In the genomic region with DNA sequence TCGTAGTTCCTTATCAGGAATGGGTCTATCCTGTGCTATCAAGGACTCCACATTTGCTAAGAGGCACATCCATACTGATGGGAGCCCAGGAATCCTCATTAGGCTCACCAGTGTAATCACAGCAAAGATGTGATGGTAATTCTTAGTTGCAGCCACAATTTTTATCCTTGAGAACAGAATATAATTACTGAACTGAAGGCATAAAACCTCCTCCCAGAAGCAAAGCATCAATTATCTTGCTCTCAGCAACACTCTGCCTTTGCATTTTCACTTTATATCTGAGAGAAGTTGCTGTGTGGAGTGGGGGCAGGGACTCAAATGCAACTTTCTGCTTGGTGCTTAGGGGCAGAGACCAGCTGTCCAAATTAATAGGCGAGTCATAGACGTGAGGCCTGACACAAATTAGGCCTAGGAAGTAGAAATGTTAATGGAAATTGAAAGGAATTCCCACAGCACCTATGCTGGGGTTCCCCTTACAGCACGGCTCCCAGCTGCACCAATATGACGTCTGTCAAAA, we compare ENCODE assay signal across 16 mouse cellular contexts.
DNase-seq lines count a peak whose midpoint lies in the region; ATAC-seq and TF ChIP-seq lines count a peak whose summit lies in the region.
"Had no signal": no experiment of that assay in that cellular context is flagged by ENCODE, and none has a peak within 500 bp of the region (broad histone marks: within the 10 kb centered on the region; RNA-seq: fewer than 3 reads in every experiment).

No protein-coding gene starts in this region.

- no peak for TF ChIP-seq CTCF in cerebellum, adult 2 months (IDR thresholded peaks at IDR 0.05; ENCODE audit: borderline replicate concordance, insufficient read depth, low read depth, low read length)

- no peaks in the 10 kb centered on the region for H3K9me3 ChIP-seq in forebrain, embryonic 14.5 days (replicated peaks; ENCODE audit: control insufficient read depth, low read length)
- H3K9me3 ChIP-seq in hindbrain, embryonic 16.5 days (ENCODE audit: control insufficient read depth, low read length), result no peaks in the 10 kb centered on the region
- H3K9me3 ChIP-seq: embryonic facial prominence, embryonic 15.5 days; heart, embryonic 13.5 days; kidney, embryonic 15.5 days; stomach, embryonic 15.5 days had no signal

- no peak for TF ChIP-seq POLR2A in cerebellum, adult 2 months (IDR thresholded peaks at IDR 0.05; ENCODE audit: borderline replicate concordance, insufficient read depth, low read length)

- H3K4me3 ChIP-seq in forebrain, embryonic 14.5 days (ENCODE audit: low read depth, low read length), result no peak overlapping the region
- no peak overlapping the region for H3K4me3 ChIP-seq in hindbrain, embryonic 16.5 days (ENCODE audit: low read length)
- H3K4me3 ChIP-seq in cerebellum, adult 2 months (replicated peaks; ENCODE audit: insufficient read depth, low read depth, low read length), result no peak overlapping the region
- H3K4me3 ChIP-seq: embryonic facial prominence, embryonic 15.5 days; heart, embryonic 13.5 days; kidney, embryonic 15.5 days; stomach, embryonic 15.5 days had no signal

- H3K4me2 ChIP-seq in forebrain, embryonic 14.5 days (ENCODE audit: low read length), result no peak overlapping the region
- H3K4me2 ChIP-seq in hindbrain, embryonic 16.5 days (ENCODE audit: low read length), result no peak overlapping the region
- H3K4me2 ChIP-seq: embryonic facial prominence, embryonic 15.5 days; heart, embryonic 13.5 days; kidney, embryonic 15.5 days; stomach, embryonic 15.5 days had no signal

- peak; percentile 10 for DNase-seq in embryo, embryonic 10.5 days (ENCODE audit: low spot score)
- DNase-seq in embryo, embryonic 10 days (ENCODE audit: low spot score), result no peak
- DNase-seq in forebrain, embryonic 14.5 days (ENCODE audit: low spot score), result peak; percentile 31
- peak; percentile 6 for DNase-seq in retina, adult 2 months (ENCODE audit: low read depth, low spot score)
- DNase-seq in kidney, adult 8-10 months, result no peak
- no peak for DNase-seq in cerebellum, adult 2 months
- DNase-seq: cerebellum, adult 9-10 months; thymus, postnatal 36 days had no signal

- H3K27ac ChIP-seq in forebrain, embryonic 14.5 days (ENCODE audit: low read depth, low read length), result no peak overlapping the region
- no peak overlapping the region for H3K27ac ChIP-seq in hindbrain, embryonic 16.5 days (ENCODE audit: low read depth, low read length)
- H3K27ac ChIP-seq in cerebellum, adult 2 months (ENCODE audit: insufficient read depth, low read length), result no peak overlapping the region
- H3K27ac ChIP-seq: embryonic facial prominence, embryonic 15.5 days; heart, embryonic 13.5 days; kidney, embryonic 15.5 days; liver, embryonic 14.5 days; stomach, embryonic 15.5 days had no signal

- H3K4me1 ChIP-seq in forebrain, embryonic 14.5 days (ENCODE audit: control insufficient read depth, insufficient read depth, low read length), result no peaks in the 10 kb centered on the region
- no peaks in the 10 kb centered on the region for H3K4me1 ChIP-seq in hindbrain, embryonic 16.5 days (ENCODE audit: control insufficient read depth, insufficient read depth, low read depth, low read length)
- H3K4me1 ChIP-seq in cerebellum, adult 2 months (ENCODE audit: control insufficient read depth, insufficient read depth, low read length), result no peaks in the 10 kb centered on the region
- H3K4me1 ChIP-seq: embryonic facial prominence, embryonic 15.5 days; kidney, embryonic 15.5 days; stomach, embryonic 15.5 days had no signal

- no peaks in the 10 kb centered on the region for H3K27me3 ChIP-seq in forebrain, embryonic 14.5 days (replicated peaks; ENCODE audit: control insufficient read depth, insufficient read depth, low read length)
- no peaks in the 10 kb centered on the region for H3K27me3 ChIP-seq in hindbrain, embryonic 16.5 days (replicated peaks; ENCODE audit: control insufficient read depth, insufficient read depth, low read length)
- H3K27me3 ChIP-seq in cerebellum, adult 2 months (ENCODE audit: control insufficient read depth, insufficient read depth, low read length), result no peaks in the 10 kb centered on the region
- H3K27me3 ChIP-seq: CH12.LX; embryonic facial prominence, embryonic 15.5 days; heart, embryonic 13.5 days; kidney, embryonic 15.5 days; stomach, embryonic 15.5 days had no signal

- H3K9ac ChIP-seq in forebrain, embryonic 14.5 days (ENCODE audit: low read length), result no peak overlapping the region
- no peak overlapping the region for H3K9ac ChIP-seq in hindbrain, embryonic 16.5 days (ENCODE audit: low read depth, low read length)
- H3K9ac ChIP-seq: embryonic facial prominence, embryonic 15.5 days; heart, embryonic 13.5 days; kidney, embryonic 15.5 days; liver, embryonic 14.5 days; stomach, embryonic 15.5 days had no signal

- 62% methylated on average over 5 of the region's 5 CpGs for WGBS in forebrain, embryonic 14.5 days
- WGBS in hindbrain, embryonic 16.5 days, result 42% methylated on average over 5 of the region's 5 CpGs
- 41% methylated on average over 5 of the region's 5 CpGs for WGBS in cerebellum, adult 2 months

- ATAC-seq in forebrain, embryonic 14.5 days, result peak; percentile 52; the same call in 1 of the 2 replicates
- ATAC-seq in hindbrain, embryonic 16.5 days, result peak; percentile 80
- no peak for ATAC-seq in activated CD4-positive, CD25-positive, alpha-beta regulatory T cell, adult 4 months

- no peaks in the 10 kb centered on the region for H3K36me3 ChIP-seq in forebrain, embryonic 14.5 days (ENCODE audit: control insufficient read depth, insufficient read depth, low read length)
- H3K36me3 ChIP-seq in hindbrain, embryonic 16.5 days (ENCODE audit: control insufficient read depth, insufficient read depth, low read length), result no peaks in the 10 kb centered on the region
- H3K36me3 ChIP-seq: embryonic facial prominence, embryonic 15.5 days; heart, embryonic 13.5 days; kidney, embryonic 15.5 days; stomach, embryonic 15.5 days had no signal

Comparison
In these comparisons a context has a peak if more than half of its experiments do, and no peak if none do; other contexts are left out.
1. DNase-seq: peak in embryo, embryonic 10.5 days (single experiment), forebrain, embryonic 14.5 days (single experiment) and retina, adult 2 months (single experiment); none in embryo, embryonic 10 days (single experiment), kidney, adult 8-10 months (0 of 2) and cerebellum, adult 2 months (0 of 2).